Mouse (Mus musculus): ENCODE measurements around the gene Prrg4. TPM values are rescaled to one million over a fixed set of nuclear protein-coding genes. Genes with fewer than 3 reads are reported as not detected.
"Not testable (repeated sequence)": the region's sequence is repeated elsewhere in the genome, so short reads cannot be mapped to it uniquely, and the experiment has no call there.

Gene Prrg4
- total RNA-seq, 2 experiments from 2014 or later: 4.2 to 29.0 TPM

- DNase-seq (ENCODE audit: low spot score in 2 of 2): no peak
Measured at GRCm38 (mm10) chr2:104842559-104842958, 7.1 kb downstream of the Prrg4 start.

GRCm38 (mm10) chr2:104841736-104842135, 7.9 kb downstream of the Prrg4 start:
- no peak for DNase-seq (ENCODE audit: low spot score in 2 of 2)

GRCm38 (mm10) chr2:104840974-104841373, 8.7 kb downstream of the Prrg4 start:
- no peak for DNase-seq (ENCODE audit: low spot score in 2 of 2)

- DNase-seq (ENCODE audit: low spot score in 2 of 2): no peak
Measured at GRCm38 (mm10) chr2:104832486-104832885, 17.2 kb downstream of the Prrg4 start.

GRCm38 (mm10) chr2:104826191-104826590, 23.5 kb downstream of the Prrg4 start:
- no peak for DNase-seq (ENCODE audit: low spot score in 2 of 2)

- not testable (repeated sequence) for DNase-seq (ENCODE audit: low spot score in 2 of 2)
Measured at GRCm38 (mm10) chr2:104818763-104819162, 30.9 kb downstream of the Prrg4 start.

- DNase-seq (ENCODE audit: low spot score in 2 of 2): peak in 1 of 2 experiments; percentile 6
Measured at GRCm38 (mm10) chr2:104817555-104818330, 31.9 kb downstream of the Prrg4 start.

GRCm38 (mm10) chr2:104816866-104817439, 32.7 kb downstream of the Prrg4 start:
- DNase-seq (ENCODE audit: low spot score in 2 of 2): peak; percentile 90 to 92

GRCm38 (mm10) chr2:104816371-104816827, 33.3 kb downstream of the Prrg4 start, which contains the start of gene Qser1:
Gene Qser1 (minus strand): TSS chr2:104816760.
- DNase-seq (ENCODE audit: low spot score in 2 of 2): no peak

GRCm38 (mm10) chr2:104815561-104816370, 33.9 kb downstream of the Prrg4 start:
- DNase-seq (ENCODE audit: low spot score in 2 of 2): peak; percentile 27 to 45

GRCm38 (mm10) chr2:104814181-104814951, 35.3 kb downstream of the Prrg4 start:
- no peak for DNase-seq (ENCODE audit: low spot score in 2 of 2)

- DNase-seq (ENCODE audit: low spot score in 2 of 2): no peak
Measured at GRCm38 (mm10) chr2:104805435-104805834, 44.2 kb downstream of the Prrg4 start.

Other genes with a start within 250 kb of the Prrg4 start
- gene Tcp11l1, start 137.7 kb downstream of the Prrg4 start, total RNA-seq (2021): 10 to 100 TPM; 10.4 to 11.2 TPM
- gene Pin1rt1, start 133.5 kb downstream of the Prrg4 start, total RNA-seq (2021): not detected
- gene Depdc7, start 107.0 kb downstream of the Prrg4 start, total RNA-seq (2021): 1 to 10 TPM in 1 of 2 experiments, under 1 TPM in 1; 0.66 to 1.2 TPM
- 10 to 100 TPM; 20.4 to 21.6 TPM for gene Qser1, start 33.1 kb downstream of the Prrg4 start, total RNA-seq (2021)
- gene Ccdc73, start 17.9 kb upstream of the Prrg4 start, total RNA-seq (2021): 1 to 10 TPM; 6.0 to 8.6 TPM
- gene Eif3m, start 167.2 kb upstream of the Prrg4 start, total RNA-seq (2021): 100 to 1,000 TPM; 132 to 142 TPM
- gene Gm11060, start 242.1 kb upstream of the Prrg4 start, total RNA-seq (2021): not detected

All from adrenal gland, adult 18-20 months (tissue).